Mouse (Mus musculus) hindbrain, embryonic 14.5 days (tissue): ENCODE data around the gene Osbpl11. TPM values are rescaled to one million over a fixed set of nuclear protein-coding genes. Genes with fewer than 3 reads are reported as not detected.
A peak's percentile ranks its signal among the peaks of the same experiment; 100 is the strongest.
"Not testable (repeated sequence)": the region's sequence is repeated elsewhere in the genome, so short reads cannot be mapped to it uniquely, and the experiment has no call there.

Experiments
- ATAC-seq: fragments of 200-750 bp; cut with Nextera tagmentation; 2 replicates; pipeline ENCODE4 v1.8.0; 2017; ENCODE audit warnings: moderate number of reproducible peaks, mild to moderate bottlenecking, moderate TSS enrichment, moderate library complexity; ENCODE audit not compliant: low FRiP score
- DNase-seq: peaks from one replicate; pipeline ENCODE4 v3.0.0-alpha.2; 2015; ENCODE audit warnings: low spot score
- H3K27ac ChIP-seq: fragments of 300-500 bp; sonication (generic); 2 replicates; pipeline ENCODE4 v1.5.1; 2014; ENCODE audit warnings: mild to moderate bottlenecking, moderate library complexity
- H3K27me3 ChIP-seq: fragments of 300-500 bp; sonication (generic); 2 replicates; pipeline ENCODE4 v1.6.1; 2014; ENCODE audit warnings: mild to moderate bottlenecking, low read length, mixed read lengths; ENCODE audit not compliant: control insufficient read depth, insufficient read depth
- H3K36me3 ChIP-seq: fragments of 300-500 bp; sonication (generic); replicated peaks from 2 replicates; pipeline ENCODE4 v1.6.1; 2014; ENCODE audit not compliant: control insufficient read depth, insufficient read depth
- H3K4me1 ChIP-seq: fragments of 300-500 bp; sonication (generic); replicated peaks from 2 replicates; pipeline ENCODE4 v1.6.1; 2014; ENCODE audit warnings: antibody characterized with exemption, low read length, mixed read lengths; ENCODE audit not compliant: control insufficient read depth, insufficient read depth
- H3K4me2 ChIP-seq: fragments of 300-500 bp; sonication (generic); replicated peaks from 2 replicates; pipeline ENCODE4 v1.6.1; 2014; ENCODE audit warnings: mild to moderate bottlenecking, moderate library complexity
- H3K4me3 ChIP-seq: fragments of 300-500 bp; sonication (generic); replicated peaks from 2 replicates; pipeline ENCODE4 v1.5.1; 2014; ENCODE audit warnings: mild to moderate bottlenecking, low read length
- H3K9ac ChIP-seq: fragments of 300-500 bp; sonication (generic); 2 replicates; pipeline ENCODE4 v1.6.1; 2014
- H3K9me3 ChIP-seq: fragments of 300-500 bp; sonication (generic); 2 replicates; pipeline ENCODE4 v1.6.1; 2016; ENCODE audit warnings: low read length; ENCODE audit not compliant: control insufficient read depth
- WGBS: fragments of 180-500 bp; shearing (Covaris S2); extraction: QIAGEN DNeasy Blood & Tissue Kit; methylation state at CpG from one replicate; pipeline ENCODE4 v1.1.7; 2014; 5-methylcytosine and 5-hydroxymethylcytosine counted together
- polyA plus RNA-seq: library from polyadenylated mRNA; unstranded; fragments of >200 nt; fragmentation: Nextera tagmentation; extraction: Ambion mirVana; gene quantifications from 2 replicates; pipeline ENCODE4 v1.2.1, GENCODE M21; 2014

The Osbpl11 gene
- 18.0 and 20.9 TPM in 2 replicates for polyA plus RNA-seq

- no peaks in the 10 kb centered on the region for H3K27me3 ChIP-seq
- peak within 1 kb of the TSS; percentile 96 for H3K9ac ChIP-seq
- peak within 1 kb of the TSS; percentile 98 for H3K4me2 ChIP-seq
- ATAC-seq (peak; percentile 93), DNase-seq (peak; percentile 98)
- no peaks in the 10 kb centered on the region for H3K36me3 ChIP-seq
- H3K4me1 ChIP-seq: peaks cover 25% of the 10 kb centered on the region
- WGBS: under 1% methylated on average over 27 of the region's 27 CpGs
- peak within 1 kb of the TSS; percentile 93 for H3K27ac ChIP-seq
- H3K4me3 ChIP-seq: peak within 1 kb of the TSS; percentile 99
- no peaks in the 10 kb centered on the region for H3K9me3 ChIP-seq
Measured at GRCm38 (mm10) chr16:33184901-33185260, at the start of gene Osbpl11. Osbpl11 (plus strand) TSS chr16:33185071.

DNA sequence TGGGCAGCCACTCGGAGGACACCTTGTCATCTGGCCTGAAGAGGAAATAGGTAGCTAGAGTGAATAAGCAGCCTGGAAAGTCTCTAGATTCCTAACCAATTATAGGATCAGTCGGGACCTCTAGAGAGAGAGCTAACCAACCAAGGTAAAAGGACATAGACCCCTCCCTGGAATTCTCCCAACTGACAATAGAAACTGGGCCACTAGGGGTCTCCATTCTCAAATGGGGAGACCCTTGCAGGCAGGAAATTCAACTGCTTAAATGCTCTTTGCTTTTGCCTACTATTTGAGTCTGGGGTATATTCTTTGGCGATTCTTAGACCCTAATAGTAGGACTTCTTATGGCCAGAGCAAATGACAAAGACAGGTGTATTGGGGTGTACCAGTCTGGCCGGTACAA lies 49.7 kb upstream of the Osbpl11 start:
- H3K9ac ChIP-seq: no peak overlapping the region
- ATAC-seq: no peak
- no peak overlapping the region for H3K27ac ChIP-seq
- H3K36me3 ChIP-seq: no peaks in the 10 kb centered on the region
- H3K9me3 ChIP-seq: no peaks in the 10 kb centered on the region
- H3K4me3 ChIP-seq: no peak overlapping the region
- DNase-seq: no peak
- H3K4me1 ChIP-seq: no peaks in the 10 kb centered on the region
- H3K27me3 ChIP-seq: no peaks in the 10 kb centered on the region
- no peak overlapping the region for H3K4me2 ChIP-seq
- 75% methylated on average over 4 of the region's 4 CpGs for WGBS

GRCm38 (mm10) chr16:33139061-33139460 lies 45.8 kb upstream of the Osbpl11 start:
- not testable (repeated sequence) for DNase-seq, H3K36me3 ChIP-seq, H3K27ac ChIP-seq, H3K27me3 ChIP-seq, H3K4me1 ChIP-seq, H3K4me2 ChIP-seq, H3K9ac ChIP-seq, H3K4me3 ChIP-seq, ATAC-seq, H3K9me3 ChIP-seq
- WGBS: 87% methylated on average over 6 of the region's 7 CpGs

DNA sequence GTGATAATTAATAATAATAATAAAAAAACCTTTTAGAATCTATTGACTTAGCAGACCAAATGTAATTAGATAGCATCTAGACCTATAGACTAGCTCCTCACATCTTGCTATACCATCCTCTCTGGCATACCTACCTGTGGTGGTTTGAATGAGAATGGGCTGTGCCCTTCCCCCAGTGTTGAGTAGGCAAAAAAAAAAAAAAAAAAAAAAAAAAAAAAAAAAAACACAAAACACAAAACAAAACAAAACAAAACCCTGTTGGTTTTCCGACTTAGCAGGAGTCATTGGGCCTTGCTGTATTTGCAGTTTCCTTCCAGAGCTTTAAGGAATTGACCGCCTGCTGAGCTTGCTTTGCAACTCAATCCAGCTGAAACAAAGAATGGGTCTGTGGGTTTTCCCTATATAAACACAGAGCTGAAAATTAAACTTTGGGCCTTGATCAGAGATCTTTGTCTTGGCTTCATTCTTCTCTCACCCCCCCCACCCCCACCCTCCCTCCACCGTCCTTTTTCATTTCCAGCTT lies 43.1 kb upstream of the Osbpl11 start:
- 24% methylated on average over 3 of the region's 3 CpGs for WGBS
- H3K27ac ChIP-seq: no peak overlapping the region
- no peaks in the 10 kb centered on the region for H3K4me1 ChIP-seq
- no peak overlapping the region for H3K4me2 ChIP-seq
- H3K4me3 ChIP-seq: no peak overlapping the region
- H3K9ac ChIP-seq: no peak overlapping the region
- H3K36me3 ChIP-seq: no peaks in the 10 kb centered on the region
- DNase-seq (no peak), ATAC-seq (no peak)
- H3K9me3 ChIP-seq: no peaks in the 10 kb centered on the region
- H3K27me3 ChIP-seq: no peaks in the 10 kb centered on the region

GRCm38 (mm10) chr16:33143452-33143851 lies 41.4 kb upstream of the Osbpl11 start:
- H3K27ac ChIP-seq: no peak overlapping the region
- no peak overlapping the region for H3K4me2 ChIP-seq
- DNase-seq (no peak), ATAC-seq (no peak)
- 75% methylated on average over 2 of the region's 2 CpGs for WGBS
- no peak overlapping the region for H3K4me3 ChIP-seq
- H3K4me1 ChIP-seq: no peaks in the 10 kb centered on the region
- H3K9me3 ChIP-seq: no peaks in the 10 kb centered on the region
- H3K27me3 ChIP-seq: no peaks in the 10 kb centered on the region
- H3K36me3 ChIP-seq: no peaks in the 10 kb centered on the region
- H3K9ac ChIP-seq: no peak overlapping the region

- Histone ChIP-seq H3K27ac (no peak overlapping the region), H3K4me2 (no peak overlapping the region), H3K9me3 (no peaks in the 10 kb centered on the region), H3K4me3 (no peak overlapping the region), H3K4me1 (no peaks in the 10 kb centered on the region), H3K9ac (no peak overlapping the region), H3K36me3 (no peaks in the 10 kb centered on the region), H3K27me3 (no peaks in the 10 kb centered on the region)
- WGBS: 98% methylated on average over 3 of the region's 3 CpGs
- ATAC-seq (no peak), DNase-seq (no peak)
Measured at GRCm38 (mm10) chr16:33146185-33146584, 38.7 kb upstream of the Osbpl11 start.

DNA sequence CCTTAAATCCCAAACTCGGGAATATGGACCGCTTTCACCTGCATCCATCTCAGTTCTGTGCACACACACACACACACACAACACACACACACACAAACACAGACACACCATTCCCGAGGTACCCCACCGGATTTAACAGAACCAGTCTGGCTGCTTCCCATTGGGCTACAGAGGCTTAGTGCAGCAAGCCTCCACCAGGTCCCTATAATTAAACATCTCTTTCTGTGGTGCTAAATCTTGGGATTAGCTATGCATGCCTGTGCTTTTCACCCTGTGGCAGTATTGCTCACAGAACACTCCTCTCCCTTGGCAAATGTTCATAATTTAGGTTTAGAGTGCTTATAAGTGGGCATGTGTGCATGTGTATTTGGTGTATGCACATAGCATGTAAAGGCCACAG lies 36.7 kb upstream of the Osbpl11 start:
- ATAC-seq (no peak), DNase-seq (no peak)
- H3K27ac ChIP-seq: no peak overlapping the region
- no peaks in the 10 kb centered on the region for H3K27me3 ChIP-seq
- 90% methylated on average over 4 of the region's 4 CpGs for WGBS
- no peaks in the 10 kb centered on the region for H3K4me1 ChIP-seq
- H3K9me3 ChIP-seq: no peaks in the 10 kb centered on the region
- no peak overlapping the region for H3K9ac ChIP-seq
- no peaks in the 10 kb centered on the region for H3K36me3 ChIP-seq
- no peak overlapping the region for H3K4me3 ChIP-seq
- H3K4me2 ChIP-seq: no peak overlapping the region

DNA sequence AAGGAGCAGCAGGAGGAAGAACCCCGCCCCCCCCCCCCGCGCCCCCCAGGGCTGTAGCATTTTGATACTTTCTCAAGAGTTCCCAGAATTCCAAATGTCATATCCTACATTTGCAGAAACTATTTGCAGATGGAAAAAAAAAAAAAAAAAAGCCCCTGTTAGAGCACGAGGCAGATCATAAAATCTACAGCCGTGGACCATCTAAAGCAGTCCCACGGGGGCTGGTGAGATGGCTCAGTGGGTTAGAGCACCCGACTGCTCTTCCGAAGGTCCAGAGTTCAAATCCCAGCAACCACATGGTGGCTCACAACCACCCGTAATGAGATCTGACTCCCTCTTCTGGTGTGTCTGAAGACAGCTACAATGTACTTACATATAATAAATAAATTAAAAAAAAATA lies 34.0 kb upstream of the Osbpl11 start:
- not testable (repeated sequence) for H3K9ac ChIP-seq, ATAC-seq, H3K27me3 ChIP-seq, DNase-seq, H3K27ac ChIP-seq, H3K4me3 ChIP-seq, H3K4me1 ChIP-seq, H3K9me3 ChIP-seq, H3K4me2 ChIP-seq, H3K36me3 ChIP-seq
- 85% methylated on average over 9 of the region's 9 CpGs for WGBS

DNA sequence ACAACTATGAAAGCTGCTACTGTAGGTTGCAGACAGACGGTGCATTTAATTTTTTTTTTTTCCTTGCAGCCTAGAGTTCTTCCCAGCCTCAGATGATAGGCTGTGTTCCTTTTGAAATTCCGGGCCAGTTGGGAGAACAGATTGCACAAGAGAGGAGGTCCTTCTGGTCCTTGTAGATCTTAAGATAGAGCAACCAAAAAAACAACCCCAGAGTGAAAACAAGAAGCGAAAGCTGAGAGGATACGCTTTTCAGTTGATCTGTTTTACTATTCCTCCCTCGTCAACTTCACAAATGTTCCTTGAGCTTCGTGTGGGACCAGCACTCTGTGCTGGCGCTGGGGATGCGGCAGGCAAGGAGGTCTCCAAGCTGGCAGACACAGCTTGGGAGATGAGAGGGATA lies 33.3 kb upstream of the Osbpl11 start:
- 80% methylated on average over 8 of the region's 8 CpGs for WGBS
- Histone ChIP-seq H3K4me2 (no peak overlapping the region), H3K27me3 (no peaks in the 10 kb centered on the region), H3K9ac (no peak overlapping the region), H3K27ac (no peak overlapping the region), H3K9me3 (no peaks in the 10 kb centered on the region), H3K4me3 (no peak overlapping the region), H3K36me3 (no peaks in the 10 kb centered on the region), H3K4me1 (no peaks in the 10 kb centered on the region)
- ATAC-seq: no peak
- DNase-seq: no peak

- WGBS: 47% methylated on average over 4 of the region's 4 CpGs
- no peaks in the 10 kb centered on the region for H3K4me1 ChIP-seq
- no peaks in the 10 kb centered on the region for H3K9me3 ChIP-seq
- H3K4me3 ChIP-seq: no peak overlapping the region
- no peaks in the 10 kb centered on the region for H3K36me3 ChIP-seq
- DNase-seq (peak; percentile 65), ATAC-seq (no peak)
- no peak overlapping the region for H3K9ac ChIP-seq
- H3K27ac ChIP-seq: no peak overlapping the region
- no peaks in the 10 kb centered on the region for H3K27me3 ChIP-seq
- no peak overlapping the region for H3K4me2 ChIP-seq
Measured at GRCm38 (mm10) chr16:33154992-33155391, 29.9 kb upstream of the Osbpl11 start.
